Mouse (Mus musculus) embryonic fibroblast, embryonic 13.5 days (primary cell): ENCODE results near the gene Socs4.

Experiments used
- CTCF ChIP-seq: IDR thresholded peaks from 2 replicates; pipeline ENCODE4 v1.5.1; 2011; ENCODE audit warnings: mild to moderate bottlenecking, control low read depth, low read length, moderate library complexity, borderline replicate concordance; ENCODE audit not compliant: insufficient read depth
- POLR2A ChIP-seq: IDR thresholded peaks from 2 replicates; pipeline ENCODE4 v1.6.1; 2011; ENCODE audit warnings: low read depth, mild to moderate bottlenecking, control low read depth, low read length, moderate library complexity

DNA sequence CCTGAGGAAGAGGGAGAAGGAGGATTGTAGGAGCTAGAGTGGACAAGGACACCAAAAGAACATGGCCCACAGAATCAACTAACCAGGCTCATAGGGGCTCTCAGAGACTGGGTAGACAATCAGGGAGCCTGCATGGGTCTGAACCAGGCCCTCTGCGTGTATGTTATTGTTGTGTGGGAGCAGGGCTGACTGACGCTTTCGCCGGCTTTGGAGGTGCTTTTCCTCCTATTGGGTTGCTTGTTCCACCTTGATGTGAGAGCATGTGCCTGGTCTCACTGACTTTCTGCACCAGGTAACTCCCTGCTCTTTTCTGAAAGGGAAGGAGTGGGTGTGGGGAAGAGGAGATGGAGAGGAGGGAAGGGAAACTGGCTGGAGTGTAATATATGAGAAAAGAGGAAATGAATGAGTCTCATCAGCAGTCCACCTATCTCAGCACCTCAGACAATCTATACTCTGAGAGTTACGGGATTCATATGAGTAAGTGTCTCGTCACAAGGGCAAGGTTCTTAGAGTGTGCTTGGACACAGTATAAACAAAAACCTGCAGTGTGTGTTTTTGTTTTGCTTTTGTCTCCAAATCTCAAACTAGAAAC, 28.2 kb downstream of the Socs4 start:
- no peak for TF ChIP-seq POLR2A
- TF ChIP-seq CTCF: no peak
